Mouse (Mus musculus): Measurements from ENCODE around the gene Phyhd1. TPM values are rescaled to one million over a fixed set of nuclear protein-coding genes. Genes with fewer than 3 reads are reported as not detected.

Phyhd1 gene
- total RNA-seq, 1 experiment from 2014 or later = 1.2 TPM

- ATAC-seq (replicated peaks in 1 of 2; ENCODE audit: insufficient read depth in 1 of 2, low FRiP score in 2 of 2, low TSS enrichment in 1 of 2, low read depth in 1 of 2, poor library complexity in 2 of 2, severe bottlenecking in 2 of 2) = peak; percentile 88 to 90
Measured at GRCm38 (mm10) chr2:30251417-30252104, 14.4 kb upstream of the Phyhd1 start.

- ATAC-seq (replicated peaks in 1 of 2; ENCODE audit: insufficient read depth in 1 of 2, low FRiP score in 2 of 2, low TSS enrichment in 1 of 2, low read depth in 1 of 2, poor library complexity in 2 of 2, severe bottlenecking in 2 of 2) = no peak
Measured at GRCm38 (mm10) chr2:30252521-30252920, 13.5 kb upstream of the Phyhd1 start.

GRCm38 (mm10) chr2:30253809-30254208 is 12.2 kb upstream of the Phyhd1 start:
- no peak for ATAC-seq (replicated peaks in 1 of 2; ENCODE audit: insufficient read depth in 1 of 2, low FRiP score in 2 of 2, low TSS enrichment in 1 of 2, low read depth in 1 of 2, poor library complexity in 2 of 2, severe bottlenecking in 2 of 2)

GRCm38 (mm10) chr2:30255631-30256395 is 10.2 kb upstream of the Phyhd1 start:
- ATAC-seq (replicated peaks in 1 of 2; ENCODE audit: insufficient read depth in 1 of 2, low FRiP score in 2 of 2, low TSS enrichment in 1 of 2, low read depth in 1 of 2, poor library complexity in 2 of 2, severe bottlenecking in 2 of 2) = no peak

- ATAC-seq (replicated peaks in 1 of 2; ENCODE audit: insufficient read depth in 1 of 2, low FRiP score in 2 of 2, low TSS enrichment in 1 of 2, low read depth in 1 of 2, poor library complexity in 2 of 2, severe bottlenecking in 2 of 2) = no peak
Measured at GRCm38 (mm10) chr2:30256616-30257350, 9.2 kb upstream of the Phyhd1 start.

GRCm38 (mm10) chr2:30257699-30258460 is 8.1 kb upstream of the Phyhd1 start:
- ATAC-seq (replicated peaks in 1 of 2; ENCODE audit: insufficient read depth in 1 of 2, low FRiP score in 2 of 2, low TSS enrichment in 1 of 2, low read depth in 1 of 2, poor library complexity in 2 of 2, severe bottlenecking in 2 of 2) = peak; percentile 66 to 78

- ATAC-seq (replicated peaks in 1 of 2; ENCODE audit: insufficient read depth in 1 of 2, low FRiP score in 2 of 2, low TSS enrichment in 1 of 2, low read depth in 1 of 2, poor library complexity in 2 of 2, severe bottlenecking in 2 of 2) = 0 out of 4 replicates have a peak, but pooled peaks of 1 of the 2 experiments have one; percentile 15
Measured at GRCm38 (mm10) chr2:30258600-30258999, 7.4 kb upstream of the Phyhd1 start.

GRCm38 (mm10) chr2:30259131-30260064 is 6.6 kb upstream of the Phyhd1 start:
- no peak for ATAC-seq (replicated peaks in 1 of 2; ENCODE audit: insufficient read depth in 1 of 2, low FRiP score in 2 of 2, low TSS enrichment in 1 of 2, low read depth in 1 of 2, poor library complexity in 2 of 2, severe bottlenecking in 2 of 2)

GRCm38 (mm10) chr2:30261064-30261736 is 4.8 kb upstream of the Phyhd1 start:
- no peak for ATAC-seq (replicated peaks in 1 of 2; ENCODE audit: insufficient read depth in 1 of 2, low FRiP score in 2 of 2, low TSS enrichment in 1 of 2, low read depth in 1 of 2, poor library complexity in 2 of 2, severe bottlenecking in 2 of 2)

GRCm38 (mm10) chr2:30261921-30262839 is 3.8 kb upstream of the Phyhd1 start:
- no peak for ATAC-seq (replicated peaks in 1 of 2; ENCODE audit: insufficient read depth in 1 of 2, low FRiP score in 2 of 2, low TSS enrichment in 1 of 2, low read depth in 1 of 2, poor library complexity in 2 of 2, severe bottlenecking in 2 of 2)

- no peak for ATAC-seq (replicated peaks in 1 of 2; ENCODE audit: insufficient read depth in 1 of 2, low FRiP score in 2 of 2, low TSS enrichment in 1 of 2, low read depth in 1 of 2, poor library complexity in 2 of 2, severe bottlenecking in 2 of 2)
Measured at GRCm38 (mm10) chr2:30262840-30263441, 3.1 kb upstream of the Phyhd1 start.

- ATAC-seq (replicated peaks in 1 of 2; ENCODE audit: insufficient read depth in 1 of 2, low FRiP score in 2 of 2, low TSS enrichment in 1 of 2, low read depth in 1 of 2, poor library complexity in 2 of 2, severe bottlenecking in 2 of 2) = no peak
Measured at GRCm38 (mm10) chr2:30263811-30264210, 2.2 kb upstream of the Phyhd1 start.

GRCm38 (mm10) chr2:30264671-30265519 is 1.1 kb upstream of the Phyhd1 start:
- no peak for ATAC-seq (replicated peaks in 1 of 2; ENCODE audit: insufficient read depth in 1 of 2, low FRiP score in 2 of 2, low TSS enrichment in 1 of 2, low read depth in 1 of 2, poor library complexity in 2 of 2, severe bottlenecking in 2 of 2)

- ATAC-seq (replicated peaks in 1 of 2; ENCODE audit: insufficient read depth in 1 of 2, low FRiP score in 2 of 2, low TSS enrichment in 1 of 2, low read depth in 1 of 2, poor library complexity in 2 of 2, severe bottlenecking in 2 of 2) = no peak
Measured at GRCm38 (mm10) chr2:30266392-30266941, 464 bp downstream of the Phyhd1 start.
